Comparison of ENCODE assay signal across 21 mouse cellular contexts in genomic region chr8:88326328-88326727, GRCm38 (mm10).
"Had no signal": no experiment of that assay in that cellular context is flagged by ENCODE, and none has a peak within 500 bp of the region (broad histone marks: within the 10 kb centered on the region; RNA-seq: fewer than 3 reads in every experiment).

No protein-coding gene starts in this region.

- H3K4me1 ChIP-seq: forebrain, embryonic 15.5 days; hindbrain, embryonic 13.5 days; hindbrain, embryonic 15.5 days; kidney, embryonic 15.5 days; limb, embryonic 13.5 days had no signal

- H3K27ac ChIP-seq: forebrain, embryonic 15.5 days; heart, adult 2 months; hindbrain, embryonic 13.5 days; hindbrain, embryonic 15.5 days; hindbrain, postnatal 0 days; kidney, embryonic 15.5 days; kidney, postnatal 0 days; limb, embryonic 13.5 days had no signal

- H3K9ac ChIP-seq: forebrain, embryonic 15.5 days; forebrain, postnatal 0 days; heart, embryonic 12.5 days; hindbrain, embryonic 13.5 days; hindbrain, embryonic 15.5 days; kidney, embryonic 15.5 days; limb, embryonic 13.5 days had no signal

- H3K9me3 ChIP-seq: forebrain, embryonic 15.5 days; heart, embryonic 12.5 days; hindbrain, embryonic 13.5 days; hindbrain, embryonic 15.5 days; kidney, embryonic 15.5 days; limb, embryonic 13.5 days had no signal

- H3K27me3 ChIP-seq: forebrain, embryonic 15.5 days; heart, embryonic 12.5 days; hindbrain, embryonic 13.5 days; hindbrain, embryonic 15.5 days; kidney, embryonic 15.5 days; limb, embryonic 13.5 days had no signal

- DNase-seq: forebrain, postnatal 0 days; gastrocnemius, postnatal 14 days; gastrocnemius, postnatal 36 days; heart, adult 2 months; heart, postnatal 10 days; kidney, adult 11 months; kidney, adult 2 months; kidney, adult 9 months; kidney, postnatal 14 days; kidney, postnatal 36 days; layer of hippocampus, adult 9-11 months; layer of hippocampus, postnatal 36 days; left cerebral cortex, postnatal 4 days had no signal

- ATAC-seq: forebrain, embryonic 15.5 days; forebrain, postnatal 0 days; hindbrain, postnatal 0 days had no signal

- H3K4me3 ChIP-seq: forebrain, embryonic 15.5 days; heart, adult 2 months; heart, embryonic 12.5 days; hindbrain, embryonic 13.5 days; hindbrain, embryonic 15.5 days; kidney, embryonic 15.5 days; limb, embryonic 13.5 days had no signal

- H3K4me2 ChIP-seq: forebrain, embryonic 15.5 days; heart, embryonic 12.5 days; hindbrain, embryonic 13.5 days; hindbrain, embryonic 15.5 days; kidney, embryonic 15.5 days; limb, embryonic 13.5 days had no signal
